Mouse (Mus musculus) heart, embryonic 11.5 days (tissue): ENCODE data around the gene Rps24. TPM values are rescaled to one million over a fixed set of nuclear protein-coding genes. Genes with fewer than 3 reads are reported as not detected.
A peak's percentile ranks its signal among the peaks of the same experiment; 100 is the strongest.

Experiments
- ATAC-seq: fragments of 200-750 bp; cut with Nextera tagmentation; replicated peaks from 2 replicates; pipeline ENCODE4 v1.8.0; 2017; ENCODE audit warnings: moderate library complexity; ENCODE audit not compliant: insufficient number of reproducible peaks, low FRiP score, low TSS enrichment
- H3K27ac ChIP-seq: fragments of 300-500 bp; sonication (generic); 2 replicates; pipeline ENCODE4 v1.5.1; 2014; ENCODE audit warnings: mild to moderate bottlenecking, low read depth, low read length
- H3K27me3 ChIP-seq: fragments of 300-500 bp; sonication (generic); 2 replicates; pipeline ENCODE4 v1.6.1; 2014; ENCODE audit warnings: mild to moderate bottlenecking, low read length, mixed read lengths; ENCODE audit not compliant: control insufficient read depth, insufficient read depth
- H3K36me3 ChIP-seq: fragments of 300-500 bp; sonication (generic); 2 replicates; pipeline ENCODE4 v1.6.1; 2014; ENCODE audit warnings: mild to moderate bottlenecking, low read length, moderate library complexity, mixed read lengths; ENCODE audit not compliant: control insufficient read depth, insufficient read depth
- H3K4me1 ChIP-seq: fragments of 300-500 bp; sonication (generic); 2 replicates; pipeline ENCODE4 v1.6.1; 2014; ENCODE audit warnings: low read length; ENCODE audit not compliant: control insufficient read depth, insufficient read depth
- H3K4me2 ChIP-seq: fragments of 300-500 bp; sonication (generic); 2 replicates; pipeline ENCODE4 v1.6.1; 2014; ENCODE audit warnings: mild to moderate bottlenecking, moderate library complexity
- H3K4me3 ChIP-seq: fragments of 300-500 bp; sonication (generic); 2 replicates; pipeline ENCODE4 v1.5.1; 2014; ENCODE audit warnings: low read depth, low read length
- H3K9ac ChIP-seq: fragments of 300-500 bp; sonication (generic); 2 replicates; pipeline ENCODE4 v1.6.1; 2014; ENCODE audit warnings: mild to moderate bottlenecking, low read depth, low read length, moderate library complexity
- H3K9me3 ChIP-seq: fragments of 300-500 bp; sonication (generic); replicated peaks from 2 replicates; pipeline ENCODE4 v1.6.1; 2016; ENCODE audit warnings: low read length; ENCODE audit not compliant: control insufficient read depth
- WGBS: fragments of 180-500 bp; shearing (Covaris S2); extraction: QIAGEN DNeasy Blood & Tissue Kit; methylation state at CpG from one replicate; pipeline ENCODE4 v1.1.7; 2014; ENCODE audit not compliant: insufficient replicate concordance; 5-methylcytosine and 5-hydroxymethylcytosine counted together
- polyA plus RNA-seq: library from polyadenylated mRNA; unstranded; fragments of >200 nt; fragmentation: Nextera tagmentation; extraction: Ambion mirVana; gene quantifications from 2 replicates; pipeline ENCODE4 v1.2.1, GENCODE M21; 2014

The Rps24 gene
- polyA plus RNA-seq, 1 experiment from 2014 or later = 922 TPM

DNA sequence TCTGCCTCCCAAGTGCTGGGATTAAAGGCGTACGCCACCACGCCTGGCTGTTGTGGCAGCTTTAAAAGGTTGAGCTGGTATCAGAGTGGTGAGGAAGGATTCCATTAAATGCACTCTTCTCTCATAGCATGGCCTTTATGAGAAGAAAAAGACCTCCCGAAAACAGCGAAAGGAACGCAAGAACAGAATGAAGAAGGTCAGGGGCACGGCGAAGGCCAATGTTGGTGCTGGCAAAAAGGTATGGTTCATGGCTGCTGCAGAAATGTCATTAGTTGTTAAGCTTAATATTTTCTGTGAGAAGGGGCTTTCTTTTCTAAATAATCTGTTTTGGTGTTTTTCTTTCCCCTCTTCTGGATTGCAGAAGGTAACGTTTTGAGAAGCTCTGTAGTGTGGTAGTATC lies 6.3 kb downstream of the Rps24 start:
- H3K27me3 ChIP-seq = no peaks in the 10 kb centered on the region
- H3K4me1 ChIP-seq = peaks cover 17% of the 10 kb centered on the region
- H3K27ac ChIP-seq = no peak overlapping the region
- H3K4me2 ChIP-seq = peak overlapping the region; percentile 24; the same call in 1 of the 2 replicates
- no peak overlapping the region for H3K4me3 ChIP-seq
- peaks cover 37% of the 10 kb centered on the region for H3K36me3 ChIP-seq
- H3K9me3 ChIP-seq = no peaks in the 10 kb centered on the region
- no peak overlapping the region for H3K9ac ChIP-seq
- 84% methylated on average over 9 of the region's 9 CpGs for WGBS
- no peak for ATAC-seq

DNA sequence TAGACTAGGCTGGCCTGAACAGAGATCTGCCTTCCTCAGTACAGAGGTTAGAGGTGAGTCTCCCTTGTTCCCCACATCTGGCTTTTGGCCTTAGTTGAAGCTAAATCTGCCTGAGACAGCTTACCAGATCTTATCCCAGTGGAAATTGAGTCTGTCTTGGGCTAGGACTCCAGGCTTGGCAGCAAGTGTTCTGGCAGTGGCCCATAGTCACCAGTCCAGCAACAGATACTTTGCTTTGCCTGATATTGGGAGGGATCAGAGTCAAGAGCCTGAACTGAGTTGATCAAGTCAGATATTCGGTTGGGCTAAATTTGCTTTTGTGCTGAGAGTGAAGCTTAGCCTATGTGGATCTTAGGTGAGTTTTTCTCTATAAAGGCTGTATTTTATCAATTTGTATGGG lies 9.6 kb downstream of the Rps24 start:
- Histone ChIP-seq H3K9ac (no peak overlapping the region), H3K36me3 (peaks cover 42% of the 10 kb centered on the region), H3K9me3 (no peaks in the 10 kb centered on the region), H3K4me3 (no peak overlapping the region), H3K27me3 (no peaks in the 10 kb centered on the region), H3K4me1 (peaks cover 18% of the 10 kb centered on the region), H3K27ac (no peak overlapping the region), H3K4me2 (no peak overlapping the region)
- 93% methylated on average over 1 of the region's 1 CpGs for WGBS
- no peak for ATAC-seq

DNA sequence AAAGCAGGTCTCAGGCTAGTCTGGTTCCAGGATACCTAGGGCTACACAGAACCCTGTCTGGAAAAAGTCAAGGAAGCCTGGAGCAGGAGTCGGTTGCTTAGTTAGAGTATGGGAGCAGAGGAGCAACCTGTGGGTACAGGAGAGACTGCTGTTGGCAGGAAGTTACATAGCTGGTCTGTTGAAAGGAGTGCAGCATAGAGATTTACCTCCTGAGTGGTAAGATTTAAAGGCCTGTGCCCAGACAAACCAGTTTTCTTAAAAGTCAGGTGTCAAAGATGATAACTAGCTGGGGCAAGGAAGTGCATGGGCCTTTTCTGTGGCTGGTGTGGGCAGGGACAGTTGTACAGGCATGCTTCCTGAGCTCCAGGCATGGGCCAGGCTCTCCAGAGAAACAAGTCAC lies 10.5 kb downstream of the Rps24 start:
- no peak overlapping the region for H3K9ac ChIP-seq
- H3K27me3 ChIP-seq = no peaks in the 10 kb centered on the region
- peaks cover 10% of the 10 kb centered on the region for H3K4me1 ChIP-seq
- H3K9me3 ChIP-seq = no peaks in the 10 kb centered on the region
- no peak overlapping the region for H3K4me3 ChIP-seq
- no peak for ATAC-seq
- WGBS = 88% methylated on average over 1 of the region's 1 CpGs
- peaks cover 42% of the 10 kb centered on the region for H3K36me3 ChIP-seq
- no peak overlapping the region for H3K27ac ChIP-seq
- no peak overlapping the region for H3K4me2 ChIP-seq

DNA sequence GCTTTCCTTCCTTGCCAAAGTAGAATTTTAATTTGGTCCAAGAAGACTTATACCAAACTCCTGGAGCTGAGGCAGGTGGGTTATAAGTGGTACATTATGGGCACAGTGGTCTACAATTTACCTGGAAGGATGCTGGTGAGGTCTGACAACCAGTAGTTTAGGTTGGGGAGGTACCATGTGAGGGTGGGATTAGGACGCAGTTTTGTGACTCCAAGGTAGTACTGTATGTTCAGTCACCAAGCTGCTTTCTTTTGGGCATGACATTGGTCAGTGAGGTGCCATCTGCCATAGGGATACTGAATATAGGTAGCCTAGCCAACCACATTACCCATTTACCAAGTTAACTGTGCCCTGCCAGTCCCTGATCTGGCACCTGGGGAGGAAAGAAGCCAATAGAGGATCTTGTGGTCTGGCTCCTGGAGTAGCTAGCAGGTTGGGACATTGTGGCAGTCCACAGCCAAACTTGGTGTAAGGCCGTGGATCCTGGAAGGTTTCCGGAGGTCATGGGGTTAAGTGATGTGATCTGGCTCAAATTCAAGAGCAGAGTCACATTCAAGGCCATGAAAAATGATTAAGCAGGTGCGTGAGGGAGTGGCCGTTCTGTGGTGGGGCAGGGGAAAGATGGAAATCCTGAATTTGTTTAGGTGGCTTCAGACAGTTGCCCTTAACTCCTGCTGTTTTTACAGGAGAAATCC lies 11.8 kb downstream of the Rps24 start:
- Histone ChIP-seq H3K27me3 (no peaks in the 10 kb centered on the region), H3K27ac (no peak overlapping the region), H3K4me3 (no peak overlapping the region), H3K9ac (no peak overlapping the region), H3K4me1 (peaks cover 8% of the 10 kb centered on the region; the same call in 1 of the 2 replicates), H3K4me2 (no peak overlapping the region), H3K36me3 (peaks cover 36% of the 10 kb centered on the region), H3K9me3 (no peaks in the 10 kb centered on the region)
- no peak for ATAC-seq
- 75% methylated on average over 5 of the region's 5 CpGs for WGBS

DNA sequence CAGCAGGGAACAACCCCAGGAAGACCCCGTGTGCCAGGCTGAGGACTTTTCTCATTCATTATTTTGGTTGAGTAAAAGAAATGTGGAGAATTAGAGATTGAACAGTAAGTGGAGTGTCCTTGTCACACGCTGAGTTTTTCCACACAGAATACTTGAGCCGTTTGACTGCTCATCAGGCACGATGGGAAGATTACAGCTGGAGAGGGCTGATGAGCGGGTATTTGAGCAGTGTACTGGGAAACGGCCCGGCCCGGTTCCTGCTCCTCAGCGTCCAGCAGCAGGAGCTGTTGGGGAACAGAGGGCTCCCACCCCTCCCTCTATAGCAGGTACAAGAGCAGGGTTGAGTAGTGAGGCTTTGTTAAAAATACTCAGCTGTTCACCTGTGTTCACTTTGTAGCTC lies 12.6 kb downstream of the Rps24 start:
- H3K9me3 ChIP-seq = no peaks in the 10 kb centered on the region
- no peak overlapping the region for H3K4me3 ChIP-seq
- H3K4me1 ChIP-seq = peaks cover 5% of the 10 kb centered on the region; the same call in 1 of the 2 replicates
- 39% methylated on average over 9 of the region's 9 CpGs for WGBS
- no peaks in the 10 kb centered on the region for H3K27me3 ChIP-seq
- no peak overlapping the region for H3K9ac ChIP-seq
- no peak overlapping the region for H3K27ac ChIP-seq
- peaks cover 29% of the 10 kb centered on the region for H3K36me3 ChIP-seq
- ATAC-seq = no peak
- H3K4me2 ChIP-seq = no peak overlapping the region

DNA sequence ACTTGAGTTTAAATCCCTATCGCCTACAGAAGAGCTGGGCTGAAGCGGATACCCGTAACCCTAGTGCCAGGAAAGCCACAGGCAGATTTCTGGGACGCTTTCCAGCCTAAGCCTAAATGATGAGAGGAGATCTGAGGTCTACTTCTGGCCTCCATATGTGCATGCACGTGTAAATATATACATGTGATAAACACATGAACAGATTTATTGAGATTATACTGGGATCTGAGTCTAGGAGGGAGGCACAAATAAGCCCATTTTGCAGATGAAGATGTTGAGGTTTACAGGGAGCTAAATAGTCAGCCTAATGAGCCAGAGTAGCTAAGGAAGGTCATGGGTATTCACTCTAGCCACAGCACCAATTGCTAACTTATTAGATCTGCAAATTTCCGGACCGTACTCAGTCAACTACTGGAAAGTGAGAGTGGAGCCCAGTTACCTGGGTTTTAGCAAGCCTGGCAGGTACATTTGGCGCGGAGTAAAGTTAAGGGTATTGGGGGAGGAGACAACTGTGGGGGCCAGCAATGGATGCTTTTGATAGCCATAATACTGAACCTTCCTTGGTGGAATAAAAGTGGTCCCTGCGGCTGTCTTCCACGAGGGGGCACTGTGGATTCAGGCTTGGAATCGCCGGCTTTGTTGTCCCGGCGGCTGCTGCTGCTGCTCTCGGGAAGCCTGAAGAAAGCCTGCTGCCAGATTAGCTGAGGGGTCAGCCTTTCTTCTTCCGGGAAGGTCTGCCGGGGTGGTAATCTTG lies 13.3 kb downstream of the Rps24 start:
- 21% methylated on average over 18 of the region's 18 CpGs for WGBS
- H3K4me3 ChIP-seq = no peak overlapping the region

DNA sequence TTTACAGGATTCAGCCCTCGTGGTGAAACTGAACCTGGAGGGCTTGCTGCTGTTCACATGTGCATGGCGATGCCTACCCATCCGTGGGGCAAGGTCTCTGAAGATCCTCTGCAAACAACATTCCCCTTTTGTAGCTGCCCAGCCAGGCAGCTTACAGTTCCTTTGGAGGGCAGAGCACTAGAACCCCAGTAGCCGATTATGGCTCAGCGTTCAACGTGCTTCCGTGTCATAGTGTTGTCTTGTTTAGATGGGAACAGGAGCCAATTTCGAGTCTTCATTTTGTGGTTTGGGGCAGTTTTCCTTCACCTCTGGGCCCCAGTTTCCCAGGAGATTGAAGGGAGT lies 13.9 kb downstream of the Rps24 start:
- Histone ChIP-seq H3K36me3 (peaks cover 23% of the 10 kb centered on the region), H3K4me1 (peaks cover 5% of the 10 kb centered on the region; the same call in 1 of the 2 replicates), H3K9me3 (no peaks in the 10 kb centered on the region), H3K27ac (0 out of 2 replicates have a peak overlapping the region, but pooled peaks have one; percentile 41), H3K9ac (peak overlapping the region; percentile 59), H3K4me3 (no peak overlapping the region), H3K27me3 (no peaks in the 10 kb centered on the region), H3K4me2 (peak overlapping the region; percentile 48)
- 21% methylated on average over 8 of the region's 8 CpGs for WGBS
- ATAC-seq = no peak

More for the DNA sequence above, 13.3 kb downstream of the Rps24 start:
- ATAC-seq = peak; percentile 56; the same call in 1 of the 2 replicates
- no peaks in the 10 kb centered on the region for H3K27me3 ChIP-seq
- H3K27ac ChIP-seq = 0 out of 2 replicates have a peak overlapping the region, but pooled peaks have one; percentile 41
- peaks cover 25% of the 10 kb centered on the region for H3K36me3 ChIP-seq
- peak overlapping the region; percentile 59 for H3K9ac ChIP-seq
- H3K4me1 ChIP-seq = peaks cover 5% of the 10 kb centered on the region; the same call in 1 of the 2 replicates
- no peaks in the 10 kb centered on the region for H3K9me3 ChIP-seq
- peak overlapping the region; percentile 48 for H3K4me2 ChIP-seq

DNA sequence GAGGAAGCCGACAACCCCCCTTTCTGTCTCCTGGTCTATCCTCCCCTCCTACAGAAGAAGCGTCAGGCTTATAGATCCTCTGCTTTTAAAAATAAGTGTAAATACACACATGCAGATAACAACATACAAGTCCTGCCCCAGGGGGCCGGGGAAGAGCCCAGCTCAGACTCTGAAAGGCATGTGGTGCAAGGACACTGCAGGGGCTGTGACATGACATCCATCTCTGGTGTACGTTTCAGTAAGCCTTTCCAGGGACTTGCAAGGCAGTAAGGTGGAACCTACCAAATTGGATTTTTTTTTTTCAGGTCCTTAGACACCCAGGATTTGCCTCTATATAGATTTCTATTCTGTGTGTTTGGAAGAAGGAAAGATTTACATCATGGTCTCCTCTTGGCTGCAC lies 14.3 kb downstream of the Rps24 start:
- Histone ChIP-seq H3K36me3 (peaks cover 21% of the 10 kb centered on the region), H3K4me2 (peak overlapping the region; percentile 48), H3K4me1 (peaks cover 5% of the 10 kb centered on the region; the same call in 1 of the 2 replicates), H3K27me3 (no peaks in the 10 kb centered on the region), H3K27ac (no peak overlapping the region), H3K4me3 (no peak overlapping the region), H3K9ac (no peak overlapping the region), H3K9me3 (no peaks in the 10 kb centered on the region)
- ATAC-seq = no peak
- WGBS = 46% methylated on average over 4 of the region's 4 CpGs
